Mouse (Mus musculus) hindbrain, embryonic 12.5 days (tissue): ENCODE results near the gene Lrrc18. TPM values are rescaled to one million over a fixed set of nuclear protein-coding genes. Genes with fewer than 3 reads are reported as not detected.

Experiments
- ATAC-seq: fragments of 200-750 bp; cut with Nextera tagmentation; 2 replicates; pipeline ENCODE4 v1.8.0; 2017; ENCODE audit warnings: moderate TSS enrichment; ENCODE audit not compliant: low FRiP score
- H3K27ac ChIP-seq: fragments of 300-500 bp; sonication (generic); 2 replicates; pipeline ENCODE4 v1.5.1; 2016; ENCODE audit warnings: mild to moderate bottlenecking
- H3K27me3 ChIP-seq: fragments of 300-500 bp; sonication (generic); 2 replicates; pipeline ENCODE4 v1.6.1; 2016; ENCODE audit warnings: mild to moderate bottlenecking
- H3K36me3 ChIP-seq: fragments of 300-500 bp; sonication (generic); 2 replicates; pipeline ENCODE4 v1.6.1; 2016; ENCODE audit warnings: mild to moderate bottlenecking
- H3K4me1 ChIP-seq: fragments of 300-500 bp; sonication (generic); 2 replicates; pipeline ENCODE4 v1.6.1; 2016
- H3K4me2 ChIP-seq: fragments of 300-500 bp; sonication (generic); replicated peaks from 2 replicates; pipeline ENCODE4 v1.6.1; 2016; ENCODE audit warnings: mild to moderate bottlenecking
- H3K4me3 ChIP-seq: fragments of 300-500 bp; sonication (generic); 2 replicates; pipeline ENCODE4 v1.5.1; 2016; ENCODE audit warnings: mild to moderate bottlenecking
- H3K9ac ChIP-seq: fragments of 300-500 bp; sonication (generic); 2 replicates; pipeline ENCODE4 v1.6.1; 2016; ENCODE audit warnings: mild to moderate bottlenecking, moderate library complexity
- H3K9me3 ChIP-seq: fragments of 300-500 bp; sonication (generic); replicated peaks from 2 replicates; pipeline ENCODE4 v1.6.1; 2016; ENCODE audit warnings: mild to moderate bottlenecking
- WGBS: fragments of 180-500 bp; shearing (Covaris S2); methylation state at CpG from one replicate; pipeline ENCODE4 v1.1.7; 2016; 5-methylcytosine and 5-hydroxymethylcytosine counted together
- polyA plus RNA-seq: library from polyadenylated mRNA; unstranded; fragments of >200 nt; fragmentation: Nextera tagmentation; extraction: Ambion mirVana; gene quantifications from 2 replicates; pipeline ENCODE4 v1.2.1, GENCODE M21; 2016

Gene Lrrc18
- 0.40 and 0.43 TPM in 2 replicates for polyA plus RNA-seq

- Histone ChIP-seq H3K4me2 (no peak within 1 kb of the TSS), H3K9me3 (no peaks in the 10 kb centered on the region), H3K4me3 (no peak within 1 kb of the TSS), H3K9ac (no peak within 1 kb of the TSS), H3K36me3 (no peaks in the 10 kb centered on the region), H3K27me3 (no peaks in the 10 kb centered on the region), H3K4me1 (peaks cover 14% of the 10 kb centered on the region), H3K27ac (no peak within 1 kb of the TSS)
- no peak for ATAC-seq
- WGBS: 84% methylated on average over 2 of the region's 2 CpGs
Measured at GRCm38 (mm10) chr14:32991082-32991481, at the start of gene Lrrc18. Lrrc18 (plus strand) TSS chr14:32991382.

- Histone ChIP-seq H3K9ac (no peak overlapping the region), H3K4me1 (peaks cover 15% of the 10 kb centered on the region), H3K4me2 (no peak overlapping the region), H3K36me3 (no peaks in the 10 kb centered on the region), H3K27me3 (peaks cover 2% of the 10 kb centered on the region; the same call in 1 of the 2 replicates), H3K9me3 (no peaks in the 10 kb centered on the region), H3K27ac (no peak overlapping the region), H3K4me3 (no peak overlapping the region)
- ATAC-seq: no peak
- WGBS: 97% methylated on average over 2 of the region's 2 CpGs
Measured at GRCm38 (mm10) chr14:32947512-32947911, 43.7 kb upstream of the Lrrc18 start.

- Histone ChIP-seq H3K27ac (peak overlapping the region; percentile 57; the same call in 1 of the 2 replicates), H3K9ac (no peak overlapping the region), H3K4me2 (peak overlapping the region; percentile 13; the same call in 1 of the 2 replicates), H3K9me3 (no peaks in the 10 kb centered on the region), H3K4me1 (peaks cover 15% of the 10 kb centered on the region), H3K36me3 (no peaks in the 10 kb centered on the region), H3K4me3 (no peak overlapping the region), H3K27me3 (peaks cover 5% of the 10 kb centered on the region; the same call in 1 of the 2 replicates)
- 47% methylated on average over 20 of the region's 20 CpGs for WGBS
- ATAC-seq: peak; percentile 83
Measured at GRCm38 (mm10) chr14:32950312-32951301, 40.6 kb upstream of the Lrrc18 start.

- Histone ChIP-seq H3K4me2 (no peak overlapping the region), H3K27me3 (peaks cover 5% of the 10 kb centered on the region; the same call in 1 of the 2 replicates), H3K4me3 (no peak overlapping the region), H3K9ac (no peak overlapping the region), H3K27ac (no peak overlapping the region), H3K36me3 (no peaks in the 10 kb centered on the region), H3K9me3 (no peaks in the 10 kb centered on the region), H3K4me1 (peaks cover under 1% of the 10 kb centered on the region)
- no peak for ATAC-seq
- 75% methylated on average over 8 of the region's 8 CpGs for WGBS
Measured at GRCm38 (mm10) chr14:32956486-32956885, 34.7 kb upstream of the Lrrc18 start.

- Histone ChIP-seq H3K27me3 (no peaks in the 10 kb centered on the region), H3K9me3 (no peaks in the 10 kb centered on the region), H3K9ac (no peak overlapping the region), H3K27ac (no peak overlapping the region), H3K4me3 (no peak overlapping the region), H3K36me3 (no peaks in the 10 kb centered on the region), H3K4me1 (no peaks in the 10 kb centered on the region; the same call in 1 of the 2 replicates), H3K4me2 (no peak overlapping the region)
- no peak for ATAC-seq
- WGBS: 63% methylated on average over 8 of the region's 8 CpGs
Measured at GRCm38 (mm10) chr14:32958671-32959070, 32.5 kb upstream of the Lrrc18 start.

- Histone ChIP-seq H3K27me3 (no peaks in the 10 kb centered on the region), H3K9me3 (no peaks in the 10 kb centered on the region), H3K36me3 (no peaks in the 10 kb centered on the region), H3K4me1 (no peaks in the 10 kb centered on the region; the same call in 1 of the 2 replicates), H3K27ac (no peak overlapping the region), H3K4me3 (no peak overlapping the region), H3K4me2 (no peak overlapping the region), H3K9ac (no peak overlapping the region)
- 32% methylated on average over 5 of the region's 5 CpGs for WGBS
- ATAC-seq: no peak
Measured at GRCm38 (mm10) chr14:32960481-32960880, 30.7 kb upstream of the Lrrc18 start.

- Histone ChIP-seq H3K9ac (no peak overlapping the region), H3K4me2 (no peak overlapping the region), H3K4me1 (no peaks in the 10 kb centered on the region; the same call in 1 of the 2 replicates), H3K9me3 (no peaks in the 10 kb centered on the region), H3K27me3 (no peaks in the 10 kb centered on the region), H3K4me3 (no peak overlapping the region), H3K36me3 (no peaks in the 10 kb centered on the region), H3K27ac (no peak overlapping the region)
- WGBS: 69% methylated on average over 10 of the region's 10 CpGs
- ATAC-seq: no peak
Measured at GRCm38 (mm10) chr14:32964742-32965141, 26.4 kb upstream of the Lrrc18 start.

GRCm38 (mm10) chr14:32970700-32971099 lies 20.5 kb upstream of the Lrrc18 start:
- no peak overlapping the region for H3K4me2 ChIP-seq
- ATAC-seq: no peak
- no peak overlapping the region for H3K9ac ChIP-seq
- no peaks in the 10 kb centered on the region for H3K36me3 ChIP-seq
- H3K27ac ChIP-seq: no peak overlapping the region
- H3K9me3 ChIP-seq: no peaks in the 10 kb centered on the region
- H3K27me3 ChIP-seq: no peaks in the 10 kb centered on the region
- no peak overlapping the region for H3K4me3 ChIP-seq
- no peaks in the 10 kb centered on the region for H3K4me1 ChIP-seq
- 72% methylated on average over 9 of the region's 9 CpGs for WGBS

- H3K36me3 ChIP-seq: no peaks in the 10 kb centered on the region
- no peaks in the 10 kb centered on the region for H3K27me3 ChIP-seq
- ATAC-seq: no peak
- no peak overlapping the region for H3K27ac ChIP-seq
- H3K4me3 ChIP-seq: no peak overlapping the region
- WGBS: 81% methylated on average over 6 of the region's 6 CpGs
- no peaks in the 10 kb centered on the region for H3K4me1 ChIP-seq
- H3K9me3 ChIP-seq: no peaks in the 10 kb centered on the region
- H3K4me2 ChIP-seq: no peak overlapping the region
- no peak overlapping the region for H3K9ac ChIP-seq
Measured at GRCm38 (mm10) chr14:32984176-32984738, 6.9 kb upstream of the Lrrc18 start.

- 57% methylated on average over 4 of the region's 4 CpGs for WGBS
- Histone ChIP-seq H3K27ac (no peak overlapping the region), H3K9ac (no peak overlapping the region), H3K4me3 (no peak overlapping the region), H3K9me3 (no peaks in the 10 kb centered on the region), H3K4me2 (no peak overlapping the region), H3K36me3 (no peaks in the 10 kb centered on the region), H3K4me1 (no peaks in the 10 kb centered on the region), H3K27me3 (no peaks in the 10 kb centered on the region)
- ATAC-seq: no peak
Measured at GRCm38 (mm10) chr14:32986659-32987058, 4.5 kb upstream of the Lrrc18 start.

- Histone ChIP-seq H3K9ac (no peak overlapping the region), H3K9me3 (no peaks in the 10 kb centered on the region), H3K27ac (peak overlapping the region; percentile 52; the same call in 1 of the 2 replicates), H3K4me2 (peak overlapping the region; percentile 25), H3K4me1 (peaks cover 21% of the 10 kb centered on the region), H3K36me3 (no peaks in the 10 kb centered on the region), H3K27me3 (no peaks in the 10 kb centered on the region), H3K4me3 (no peak overlapping the region)
- ATAC-seq: no peak
- WGBS: 4% methylated on average over 10 of the region's 10 CpGs
Measured at GRCm38 (mm10) chr14:32994954-32995636, 3.9 kb downstream of the Lrrc18 start.

GRCm38 (mm10) chr14:32999511-32999910 lies 8.3 kb downstream of the Lrrc18 start:
- no peaks in the 10 kb centered on the region for H3K9me3 ChIP-seq
- H3K4me3 ChIP-seq: no peak overlapping the region
- H3K9ac ChIP-seq: peak overlapping the region; percentile 45; the same call in 1 of the 2 replicates
- ATAC-seq: peak; percentile 34; the same call in 1 of the 2 replicates
- H3K4me1 ChIP-seq: peaks cover 26% of the 10 kb centered on the region
- no peaks in the 10 kb centered on the region for H3K36me3 ChIP-seq
- H3K27me3 ChIP-seq: no peaks in the 10 kb centered on the region
- peak overlapping the region; percentile 26; the same call in 1 of the 2 replicates for H3K4me2 ChIP-seq
- H3K27ac ChIP-seq: no peak overlapping the region
- 18% methylated on average over 10 of the region's 10 CpGs for WGBS
